Mouse (Mus musculus) embryonic facial prominence, embryonic 12.5 days (tissue): ENCODE data around the gene Ccdc8. TPM values are rescaled to one million over a fixed set of nuclear protein-coding genes. Genes with fewer than 3 reads are reported as not detected.

Experiments used
- ATAC-seq: fragments of 200-750 bp; cut with Nextera tagmentation; 2 replicates; pipeline ENCODE4 v1.8.0; 2017; ENCODE audit not compliant: insufficient number of reproducible peaks, insufficient read depth, low FRiP score, low TSS enrichment
- H3K27ac ChIP-seq: fragments of 300-500 bp; sonication (generic); 2 replicates; pipeline ENCODE4 v1.5.1; 2016; ENCODE audit warnings: mild to moderate bottlenecking
- H3K27me3 ChIP-seq: fragments of 300-500 bp; sonication (generic); 2 replicates; pipeline ENCODE4 v1.6.1; 2016; ENCODE audit warnings: mild to moderate bottlenecking, moderate library complexity
- H3K36me3 ChIP-seq: fragments of 300-500 bp; sonication (generic); 2 replicates; pipeline ENCODE4 v1.6.1; 2016; ENCODE audit warnings: mild to moderate bottlenecking
- H3K4me1 ChIP-seq: fragments of 300-500 bp; sonication (generic); 2 replicates; pipeline ENCODE4 v1.6.1; 2016
- H3K4me2 ChIP-seq: fragments of 300-500 bp; sonication (generic); replicated peaks from 2 replicates; pipeline ENCODE4 v1.6.1; 2016; ENCODE audit warnings: mild to moderate bottlenecking, moderate library complexity
- H3K4me3 ChIP-seq: fragments of 300-500 bp; sonication (generic); 2 replicates; pipeline ENCODE4 v1.5.1; 2016; ENCODE audit warnings: mild to moderate bottlenecking
- H3K9ac ChIP-seq: fragments of 300-500 bp; sonication (generic); 2 replicates; pipeline ENCODE4 v1.6.1; 2016; ENCODE audit warnings: mild to moderate bottlenecking, moderate library complexity
- H3K9me3 ChIP-seq: fragments of 300-500 bp; sonication (generic); 2 replicates; pipeline ENCODE4 v1.6.1; 2016; ENCODE audit warnings: mild to moderate bottlenecking, moderate library complexity
- WGBS: fragments of 180-500 bp; shearing (Covaris S2); methylation state at CpG from one replicate; pipeline ENCODE4 v1.1.7; 2016; 5-methylcytosine and 5-hydroxymethylcytosine counted together
- polyA plus RNA-seq: library from polyadenylated mRNA; unstranded; fragments of >200 nt; fragmentation: Nextera tagmentation; extraction: Ambion mirVana; gene quantifications from 2 replicates; pipeline ENCODE4 v1.2.1, GENCODE M21; 2016

Gene Ccdc8
- polyA plus RNA-seq, 1 experiment from 2014 or later = 21.6 TPM

GRCm38 (mm10) chr7:16999233-16999632 is 6.7 kb downstream of the Ccdc8 start:
- WGBS = 75% methylated on average over 4 of the region's 4 CpGs
- ATAC-seq = no peak
- peaks cover 44% of the 10 kb centered on the region for H3K36me3 ChIP-seq

GRCm38 (mm10) chr7:16999650-17000049 is 7.1 kb downstream of the Ccdc8 start:
- peaks cover 28% of the 10 kb centered on the region for H3K4me1 ChIP-seq
- 28% methylated on average over 4 of the region's 4 CpGs for WGBS

More at GRCm38 (mm10) chr7:16999233-16999632, 6.7 kb downstream of the Ccdc8 start:
- no peak overlapping the region for H3K27ac ChIP-seq
- H3K9ac ChIP-seq = no peak overlapping the region
- 0 out of 2 replicates have a peak overlapping the region, but pooled peaks have one; percentile 2 for H3K4me3 ChIP-seq
- H3K27me3 ChIP-seq = no peaks in the 10 kb centered on the region
- H3K4me1 ChIP-seq = peaks cover 28% of the 10 kb centered on the region
- no peak overlapping the region for H3K4me2 ChIP-seq
- no peaks in the 10 kb centered on the region for H3K9me3 ChIP-seq

GRCm38 (mm10) chr7:17002375-17003195 is 10.1 kb downstream of the Ccdc8 start:
- no peak overlapping the region for H3K9ac ChIP-seq
- no peaks in the 10 kb centered on the region for H3K27me3 ChIP-seq
- peaks cover 64% of the 10 kb centered on the region for H3K36me3 ChIP-seq
- H3K27ac ChIP-seq = no peak overlapping the region
- no peak overlapping the region for H3K4me2 ChIP-seq
- peaks cover 2% of the 10 kb centered on the region; the same call in 1 of the 2 replicates for H3K4me1 ChIP-seq
- 0 out of 2 replicates have a peak, but pooled peaks have one; percentile 29 for ATAC-seq
- H3K9me3 ChIP-seq = no peaks in the 10 kb centered on the region
- H3K4me3 ChIP-seq = no peak overlapping the region
- WGBS = 12% methylated on average over 7 of the region's 7 CpGs

More at GRCm38 (mm10) chr7:16999650-17000049, 7.1 kb downstream of the Ccdc8 start:
- Histone ChIP-seq H3K9ac (no peak overlapping the region), H3K4me3 (0 out of 2 replicates have a peak overlapping the region, but pooled peaks have one; percentile 2), H3K9me3 (no peaks in the 10 kb centered on the region), H3K27ac (no peak overlapping the region), H3K4me2 (no peak overlapping the region), H3K36me3 (peaks cover 48% of the 10 kb centered on the region), H3K27me3 (no peaks in the 10 kb centered on the region)
- no peak for ATAC-seq

- no peak overlapping the region for H3K4me2 ChIP-seq
- 82% methylated on average over 7 of the region's 7 CpGs for WGBS
- no peaks in the 10 kb centered on the region for H3K4me1 ChIP-seq
- H3K9me3 ChIP-seq = no peaks in the 10 kb centered on the region
- no peak for ATAC-seq
- peaks cover 67% of the 10 kb centered on the region for H3K36me3 ChIP-seq
- H3K4me3 ChIP-seq = no peak overlapping the region
- H3K9ac ChIP-seq = no peak overlapping the region
- no peak overlapping the region for H3K27ac ChIP-seq
- H3K27me3 ChIP-seq = no peaks in the 10 kb centered on the region
Observed at GRCm38 (mm10) chr7:17003230-17003960, 10.9 kb downstream of the Ccdc8 start.

GRCm38 (mm10) chr7:17004716-17005115 is 12.2 kb downstream of the Ccdc8 start:
- H3K9me3 ChIP-seq = no peaks in the 10 kb centered on the region
- H3K27ac ChIP-seq = no peak overlapping the region
- 85% methylated on average over 7 of the region's 7 CpGs for WGBS
- no peak for ATAC-seq
- H3K4me2 ChIP-seq = no peak overlapping the region
- no peak overlapping the region for H3K4me3 ChIP-seq
- no peaks in the 10 kb centered on the region for H3K4me1 ChIP-seq
- peaks cover 77% of the 10 kb centered on the region for H3K36me3 ChIP-seq
- no peaks in the 10 kb centered on the region for H3K27me3 ChIP-seq
- no peak overlapping the region for H3K9ac ChIP-seq

GRCm38 (mm10) chr7:17007300-17007699 is 14.8 kb downstream of the Ccdc8 start:
- Histone ChIP-seq H3K27ac (no peak overlapping the region), H3K4me2 (no peak overlapping the region), H3K36me3 (peaks cover 86% of the 10 kb centered on the region), H3K4me3 (no peak overlapping the region), H3K9me3 (no peaks in the 10 kb centered on the region), H3K27me3 (no peaks in the 10 kb centered on the region), H3K4me1 (no peaks in the 10 kb centered on the region), H3K9ac (no peak overlapping the region)
- ATAC-seq = no peak
- WGBS = 79% methylated on average over 4 of the region's 4 CpGs

GRCm38 (mm10) chr7:17009326-17010009 is 17.0 kb downstream of the Ccdc8 start:
- no peak overlapping the region for H3K4me3 ChIP-seq
- 89% methylated on average over 16 of the region's 16 CpGs for WGBS
- ATAC-seq = no peak
- H3K27me3 ChIP-seq = no peaks in the 10 kb centered on the region
- peaks cover 100% of the 10 kb centered on the region for H3K36me3 ChIP-seq
- H3K4me2 ChIP-seq = no peak overlapping the region
- no peak overlapping the region for H3K27ac ChIP-seq
- no peak overlapping the region for H3K9ac ChIP-seq
- no peaks in the 10 kb centered on the region for H3K9me3 ChIP-seq
- no peaks in the 10 kb centered on the region for H3K4me1 ChIP-seq

- no peak overlapping the region for H3K4me3 ChIP-seq
- 88% methylated on average over 5 of the region's 5 CpGs for WGBS
Observed at GRCm38 (mm10) chr7:17010010-17010347, 17.5 kb downstream of the Ccdc8 start.

GRCm38 (mm10) chr7:17011909-17012590 is 19.5 kb downstream of the Ccdc8 start:
- no peaks in the 10 kb centered on the region for H3K27me3 ChIP-seq
- no peak for ATAC-seq
- no peaks in the 10 kb centered on the region for H3K4me1 ChIP-seq
- no peak overlapping the region for H3K9ac ChIP-seq
- peaks cover 99% of the 10 kb centered on the region for H3K36me3 ChIP-seq
- no peak overlapping the region for H3K4me2 ChIP-seq
- no peak overlapping the region for H3K4me3 ChIP-seq
- 92% methylated on average over 7 of the region's 7 CpGs for WGBS
- no peak overlapping the region for H3K27ac ChIP-seq
- no peaks in the 10 kb centered on the region for H3K9me3 ChIP-seq

More at GRCm38 (mm10) chr7:17010010-17010347, 17.5 kb downstream of the Ccdc8 start:
- H3K36me3 ChIP-seq = peaks cover 100% of the 10 kb centered on the region
- H3K4me2 ChIP-seq = no peak overlapping the region
- H3K9ac ChIP-seq = no peak overlapping the region
- no peak for ATAC-seq
- no peak overlapping the region for H3K27ac ChIP-seq
- H3K9me3 ChIP-seq = no peaks in the 10 kb centered on the region
- H3K27me3 ChIP-seq = no peaks in the 10 kb centered on the region
- H3K4me1 ChIP-seq = no peaks in the 10 kb centered on the region

- WGBS = 83% methylated on average over 6 of the region's 6 CpGs
- Histone ChIP-seq H3K36me3 (peaks cover 91% of the 10 kb centered on the region), H3K4me1 (no peaks in the 10 kb centered on the region), H3K9ac (no peak overlapping the region), H3K4me3 (no peak overlapping the region), H3K9me3 (no peaks in the 10 kb centered on the region), H3K4me2 (no peak overlapping the region), H3K27me3 (no peaks in the 10 kb centered on the region), H3K27ac (no peak overlapping the region)
- ATAC-seq = no peak
Observed at GRCm38 (mm10) chr7:17015381-17015780, 22.9 kb downstream of the Ccdc8 start.

- H3K36me3 ChIP-seq = peaks cover 91% of the 10 kb centered on the region
- no peak overlapping the region for H3K4me3 ChIP-seq
- no peak overlapping the region for H3K27ac ChIP-seq
- H3K9me3 ChIP-seq = no peaks in the 10 kb centered on the region
- H3K9ac ChIP-seq = no peak overlapping the region
- no peak overlapping the region for H3K4me2 ChIP-seq
- no peaks in the 10 kb centered on the region for H3K4me1 ChIP-seq
- ATAC-seq = no peak
- WGBS = 96% methylated on average over 1 of the region's 1 CpGs
- H3K27me3 ChIP-seq = no peaks in the 10 kb centered on the region
Observed at GRCm38 (mm10) chr7:17017036-17017435, 24.5 kb downstream of the Ccdc8 start.
